Mouse (Mus musculus): ENCODE data around the gene Iqcj. TPM values are rescaled to one million over a fixed set of nuclear protein-coding genes. Genes with fewer than 3 reads are reported as not detected.

Iqcj gene
- polyA plus RNA-seq, 1 experiment from 2014 or later = 0.66 TPM

DNA sequence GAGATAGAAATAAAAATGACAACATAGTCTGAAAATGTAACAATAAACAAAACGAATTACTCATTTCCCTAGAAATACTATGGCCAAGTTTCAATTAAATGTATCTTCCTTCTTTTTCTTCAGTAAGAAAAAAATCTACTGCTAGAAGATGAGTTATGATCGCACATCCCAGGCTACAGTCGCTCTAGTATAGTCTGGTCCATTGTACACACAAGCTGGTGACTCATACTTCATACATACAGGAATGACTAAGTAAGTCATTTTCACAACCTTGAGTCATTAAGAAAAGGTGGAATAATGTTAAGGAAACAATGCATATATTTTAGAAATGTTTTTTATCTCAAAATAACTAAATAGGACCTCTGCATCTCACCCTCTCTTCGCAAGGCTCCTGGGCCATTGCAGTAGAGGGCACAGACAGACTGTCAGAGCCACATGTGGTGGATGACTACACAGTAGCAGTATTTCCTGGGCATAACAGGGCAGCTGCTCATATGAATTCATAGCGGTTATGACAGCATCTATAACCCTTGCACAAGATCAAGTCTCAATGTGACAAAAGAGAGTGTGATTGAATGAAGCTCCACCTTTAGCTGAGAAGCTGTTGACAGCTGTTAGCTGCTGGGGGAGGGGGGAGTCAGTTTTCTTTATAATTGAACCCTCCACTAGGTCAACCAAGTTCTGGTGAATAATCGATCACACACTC, 70.1 kb downstream of the Iqcj start:
- ATAC-seq (ENCODE audit: low FRiP score) = no peak
- Histone ChIP-seq H3K4me2 (no peak overlapping the region), H3K36me3 (no peaks in the 10 kb centered on the region), H3K27ac (no peak overlapping the region), H3K27me3 (no peaks in the 10 kb centered on the region), H3K9ac (no peak overlapping the region), H3K4me1 (replicated peaks) (peaks cover 19% of the 10 kb centered on the region), H3K9me3 (no peaks in the 10 kb centered on the region), H3K4me3 (no peak overlapping the region)
- 94% methylated on average over 6 of the region's 6 CpGs for WGBS

DNA sequence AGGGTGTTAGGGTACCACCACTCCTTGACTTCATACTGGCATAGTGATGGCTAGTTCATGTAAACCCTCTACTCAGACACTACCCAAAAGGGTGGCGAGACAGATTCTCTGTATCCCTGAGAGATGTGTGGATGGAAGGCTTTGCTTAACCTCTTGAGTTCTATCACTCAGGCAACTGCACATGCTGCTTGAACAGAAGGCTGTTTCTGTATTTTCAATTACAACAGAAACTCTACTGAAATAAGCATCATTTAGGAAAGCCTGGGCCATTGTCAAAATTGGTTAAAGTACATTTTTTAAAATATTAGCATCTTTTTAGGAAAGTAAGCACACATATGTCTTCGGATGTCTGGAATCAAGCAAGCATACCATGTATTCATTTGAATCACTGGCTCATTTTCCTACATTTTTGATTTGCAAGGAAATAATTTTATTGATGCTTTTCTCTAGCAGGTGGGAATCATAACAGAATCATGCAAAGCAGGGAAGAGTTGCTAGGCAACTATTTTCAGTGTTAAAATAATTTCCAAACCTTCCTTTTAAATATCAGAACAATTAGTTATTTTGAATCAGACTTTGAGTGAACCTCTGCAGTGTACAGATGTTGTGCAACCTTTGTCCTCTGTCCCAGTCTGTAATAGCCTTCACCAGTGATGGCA, 82.4 kb downstream of the Iqcj start:
- H3K27me3 ChIP-seq = no peaks in the 10 kb centered on the region
- no peak overlapping the region for H3K4me3 ChIP-seq
- no peak overlapping the region for H3K4me2 ChIP-seq
- H3K36me3 ChIP-seq = no peaks in the 10 kb centered on the region
- H3K9me3 ChIP-seq = 0 out of 2 replicates have a peak, but pooled peaks cover 3% of the 10 kb centered on the region
- no peak overlapping the region for H3K9ac ChIP-seq
- no peak for ATAC-seq (ENCODE audit: low FRiP score)
- H3K4me1 ChIP-seq (replicated peaks) = no peaks in the 10 kb centered on the region
- WGBS = 95% methylated on average over 2 of the region's 2 CpGs
- no peak overlapping the region for H3K27ac ChIP-seq

DNA sequence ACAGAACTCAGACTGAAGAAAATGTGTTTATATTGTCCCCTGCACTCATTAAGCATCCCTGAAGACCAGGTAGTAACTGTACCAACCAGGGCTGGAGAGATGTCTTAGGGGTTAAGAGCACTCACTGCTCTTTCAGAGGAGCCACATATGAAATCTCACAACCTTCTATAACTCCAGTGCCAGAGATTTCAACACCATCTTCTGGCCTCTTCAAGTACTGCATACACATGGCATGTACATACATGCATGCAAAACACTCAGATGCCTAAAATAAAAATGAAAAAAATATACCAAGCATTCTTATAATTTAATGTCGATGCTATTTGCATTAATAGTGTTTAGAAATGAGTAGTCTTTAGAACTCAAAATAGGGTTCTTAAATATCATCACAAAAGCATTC, 88.0 kb downstream of the Iqcj start:
- Histone ChIP-seq H3K27ac (no peak overlapping the region), H3K9me3 (no peaks in the 10 kb centered on the region), H3K36me3 (no peaks in the 10 kb centered on the region), H3K4me1 (replicated peaks) (no peaks in the 10 kb centered on the region), H3K9ac (no peak overlapping the region), H3K4me3 (no peak overlapping the region), H3K27me3 (no peaks in the 10 kb centered on the region), H3K4me2 (no peak overlapping the region)
- ATAC-seq (ENCODE audit: low FRiP score) = no peak
- WGBS = 92% methylated on average over 1 of the region's 1 CpGs

DNA sequence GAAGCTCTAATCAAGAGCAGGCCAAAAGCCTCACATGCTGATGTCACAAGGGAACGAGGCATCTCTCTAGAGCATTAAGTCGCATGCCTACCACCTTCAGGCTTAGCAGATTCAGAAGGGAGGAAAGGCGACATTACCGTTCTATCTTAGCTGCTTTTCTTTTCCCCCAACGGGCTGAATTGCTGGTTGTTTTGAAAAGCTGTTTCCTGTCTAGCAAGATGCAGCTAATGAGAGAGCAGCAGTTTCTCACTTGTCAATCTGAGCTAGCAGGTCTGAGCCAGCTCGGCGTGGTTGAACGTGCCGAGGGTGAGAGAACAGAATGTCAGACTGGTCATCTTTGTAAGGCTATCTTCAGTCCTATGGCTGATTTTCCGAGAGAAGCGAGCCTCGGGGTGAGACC, 91.3 kb downstream of the Iqcj start:
- no peak for ATAC-seq (ENCODE audit: low FRiP score)
- Histone ChIP-seq H3K4me3 (no peak overlapping the region), H3K9ac (no peak overlapping the region), H3K4me1 (replicated peaks) (no peaks in the 10 kb centered on the region), H3K4me2 (no peak overlapping the region), H3K27ac (no peak overlapping the region), H3K27me3 (no peaks in the 10 kb centered on the region), H3K36me3 (no peaks in the 10 kb centered on the region), H3K9me3 (no peaks in the 10 kb centered on the region)
- WGBS = 66% methylated on average over 12 of the region's 12 CpGs

DNA sequence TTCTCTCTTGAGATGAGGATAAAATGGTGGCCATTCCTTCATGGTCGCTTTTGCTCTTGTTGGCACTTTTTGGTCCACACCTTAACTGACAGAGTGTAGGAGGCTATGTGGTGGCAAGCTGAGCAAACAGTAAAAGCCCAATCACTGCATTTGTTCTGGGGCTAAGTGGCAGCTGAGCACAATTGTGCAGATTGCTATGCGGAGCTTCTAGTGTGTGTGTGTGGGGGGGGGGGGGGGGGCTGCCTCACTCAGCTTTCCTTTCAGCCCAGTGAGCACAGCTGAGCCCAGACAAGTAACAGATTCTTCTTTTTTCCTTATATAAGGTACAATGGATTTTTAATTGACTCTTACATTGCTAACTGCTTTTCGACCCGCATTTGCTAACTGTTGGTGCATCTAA, 110.4 kb downstream of the Iqcj start:
- no peaks in the 10 kb centered on the region for H3K9me3 ChIP-seq
- H3K27me3 ChIP-seq = no peaks in the 10 kb centered on the region
- 58% methylated on average over 4 of the region's 4 CpGs for WGBS
- no peaks in the 10 kb centered on the region for H3K36me3 ChIP-seq
- no peak overlapping the region for H3K4me3 ChIP-seq
- H3K9ac ChIP-seq = no peak overlapping the region
- ATAC-seq (ENCODE audit: low FRiP score) = peak; percentile 65; the same call in 1 of the 2 replicates
- H3K4me1 ChIP-seq (replicated peaks) = 0 out of 2 replicates have a peak, but pooled peaks cover 3% of the 10 kb centered on the region
- no peak overlapping the region for H3K27ac ChIP-seq
- no peak overlapping the region for H3K4me2 ChIP-seq

DNA sequence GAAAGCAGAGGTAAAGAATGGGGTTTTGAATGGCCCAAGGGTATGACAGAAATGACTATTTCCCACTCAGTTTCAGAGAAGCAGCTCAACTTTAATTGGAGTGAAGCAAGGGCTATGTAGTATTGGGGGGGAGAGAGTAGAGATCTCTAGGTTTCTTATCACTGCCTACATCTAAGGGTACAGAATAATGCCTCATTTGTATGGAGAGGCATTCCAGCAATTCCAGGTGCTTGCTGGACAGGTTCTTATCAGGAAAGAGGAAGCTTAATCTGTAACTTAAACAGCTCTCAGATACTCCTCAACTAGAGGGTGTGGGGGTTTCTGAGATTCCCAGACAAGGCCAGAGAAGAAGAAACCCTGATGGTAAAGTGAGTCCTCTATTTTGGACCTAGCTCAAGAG, 120.3 kb downstream of the Iqcj start:
- peaks cover 10% of the 10 kb centered on the region; the same call in 1 of the 2 replicates for H3K4me1 ChIP-seq (replicated peaks)
- H3K4me2 ChIP-seq = no peak overlapping the region
- no peaks in the 10 kb centered on the region for H3K27me3 ChIP-seq
- no peak for ATAC-seq (ENCODE audit: low FRiP score)
- H3K36me3 ChIP-seq = no peaks in the 10 kb centered on the region
- H3K9ac ChIP-seq = no peak overlapping the region
- H3K27ac ChIP-seq = no peak overlapping the region
- H3K4me3 ChIP-seq = no peak overlapping the region
- H3K9me3 ChIP-seq = no peaks in the 10 kb centered on the region

DNA sequence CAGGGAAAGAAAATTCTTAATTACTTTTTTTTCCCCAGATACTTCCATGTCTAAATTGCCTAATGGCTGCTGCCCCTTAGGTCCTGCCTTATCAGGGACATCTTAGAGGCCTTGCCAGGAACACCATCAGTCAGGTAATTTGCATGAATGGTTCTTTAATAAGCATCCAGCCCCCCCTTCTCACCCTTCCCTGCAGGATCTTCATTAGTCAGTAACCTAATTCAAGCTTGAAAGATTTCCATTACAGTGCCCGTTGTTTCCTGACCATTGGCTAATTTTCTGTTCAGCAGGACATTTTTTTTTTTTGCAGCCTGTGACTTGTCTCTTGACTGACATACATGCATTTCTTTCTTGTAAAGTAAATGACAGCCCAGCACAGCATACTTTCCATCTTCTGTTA, 123.8 kb downstream of the Iqcj start:
- Histone ChIP-seq H3K9ac (no peak overlapping the region), H3K27me3 (0 out of 2 replicates have a peak, but pooled peaks cover 3% of the 10 kb centered on the region), H3K4me3 (no peak overlapping the region), H3K27ac (no peak overlapping the region; the same call in 1 of the 2 replicates), H3K4me2 (no peak overlapping the region), H3K4me1 (replicated peaks) (peaks cover 10% of the 10 kb centered on the region; the same call in 1 of the 2 replicates), H3K9me3 (no peaks in the 10 kb centered on the region), H3K36me3 (no peaks in the 10 kb centered on the region)
- 0 out of 2 replicates have a peak, but pooled peaks have one; percentile 52 for ATAC-seq (ENCODE audit: low FRiP score)
- WGBS = 29% methylated on average over 1 of the region's 1 CpGs

DNA sequence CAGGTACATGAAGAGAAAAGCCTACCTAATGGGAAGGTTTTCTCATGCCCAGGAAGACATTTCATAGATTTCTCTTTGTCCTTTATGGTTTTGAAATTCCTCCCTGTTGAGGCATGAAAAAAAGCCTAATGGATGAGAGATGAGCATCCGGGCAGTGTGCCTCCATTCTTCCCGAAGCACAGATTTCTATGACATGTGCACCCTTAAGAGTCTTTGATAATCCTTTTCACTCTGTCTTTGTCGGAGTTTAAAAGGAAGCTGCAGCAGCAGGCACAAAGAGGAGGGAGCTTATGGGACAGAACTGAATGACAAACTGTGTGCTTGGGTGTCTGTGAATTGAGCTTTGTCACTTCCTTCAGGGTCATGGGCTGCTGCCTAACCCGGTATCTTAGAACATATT, 127.4 kb downstream of the Iqcj start:
- no peak overlapping the region for H3K4me3 ChIP-seq
- no peak overlapping the region for H3K4me2 ChIP-seq
- no peaks in the 10 kb centered on the region for H3K9me3 ChIP-seq
- 28% methylated on average over 4 of the region's 4 CpGs for WGBS
- no peaks in the 10 kb centered on the region for H3K36me3 ChIP-seq
- peaks cover 10% of the 10 kb centered on the region; the same call in 1 of the 2 replicates for H3K4me1 ChIP-seq (replicated peaks)
- no peak overlapping the region for H3K27ac ChIP-seq
- 0 out of 2 replicates have a peak, but pooled peaks cover 3% of the 10 kb centered on the region for H3K27me3 ChIP-seq
- ATAC-seq (ENCODE audit: low FRiP score) = no peak
- H3K9ac ChIP-seq = no peak overlapping the region

DNA sequence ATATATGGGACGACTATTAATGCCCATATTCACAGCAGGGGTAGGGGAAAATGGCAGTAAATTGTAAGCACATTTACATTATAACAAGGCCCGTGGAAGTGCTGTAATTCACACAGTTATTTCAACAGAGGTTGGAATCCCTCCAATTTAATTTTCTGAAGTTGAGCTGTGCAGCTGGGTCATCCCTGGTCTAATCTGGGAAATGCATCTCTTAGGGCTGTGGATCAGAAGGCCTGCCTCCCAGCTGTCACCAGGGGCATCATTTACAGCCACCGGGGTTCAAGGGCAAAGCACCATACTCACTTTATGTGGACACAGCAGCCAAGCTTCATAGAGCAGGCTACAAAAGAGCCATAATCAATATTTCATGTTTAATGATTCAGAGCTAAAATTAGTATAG, 144.1 kb downstream of the Iqcj start:
- Histone ChIP-seq H3K4me3 (no peak overlapping the region), H3K27ac (peak overlapping the region; percentile 26; the same call in 1 of the 2 replicates), H3K9me3 (no peaks in the 10 kb centered on the region), H3K4me1 (replicated peaks) (peaks cover 7% of the 10 kb centered on the region), H3K36me3 (no peaks in the 10 kb centered on the region), H3K9ac (no peak overlapping the region), H3K4me2 (no peak overlapping the region), H3K27me3 (no peaks in the 10 kb centered on the region)
- ATAC-seq (ENCODE audit: low FRiP score) = peak; percentile 59; the same call in 1 of the 2 replicates
- 30% methylated on average over 3 of the region's 3 CpGs for WGBS

DNA sequence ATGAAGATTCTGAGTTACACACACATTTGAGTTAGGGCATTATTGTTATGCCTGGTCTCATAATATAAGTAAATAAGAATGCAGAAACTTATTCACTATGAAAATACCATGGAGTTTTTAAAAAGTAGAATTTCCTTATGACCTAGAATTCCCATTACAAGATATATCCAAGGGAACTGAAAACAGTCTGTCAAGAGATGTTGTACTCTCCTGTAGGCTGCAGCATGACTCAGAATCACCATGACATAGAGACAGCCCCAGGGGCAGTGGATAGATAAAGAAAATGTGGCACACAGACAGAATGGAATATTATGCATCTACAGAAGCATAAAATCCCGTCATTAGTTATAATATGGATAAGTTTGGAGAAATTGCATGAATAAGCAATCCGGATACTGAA, 150.9 kb downstream of the Iqcj start:
- H3K27me3 ChIP-seq = no peaks in the 10 kb centered on the region
- 85% methylated on average over 2 of the region's 2 CpGs for WGBS
- no peaks in the 10 kb centered on the region for H3K9me3 ChIP-seq
- H3K27ac ChIP-seq = no peak overlapping the region
- H3K4me2 ChIP-seq = no peak overlapping the region
- no peak overlapping the region for H3K4me3 ChIP-seq
- ATAC-seq (ENCODE audit: low FRiP score) = no peak
- no peaks in the 10 kb centered on the region for H3K36me3 ChIP-seq
- no peak overlapping the region for H3K9ac ChIP-seq
- peaks cover 11% of the 10 kb centered on the region for H3K4me1 ChIP-seq (replicated peaks)

DNA sequence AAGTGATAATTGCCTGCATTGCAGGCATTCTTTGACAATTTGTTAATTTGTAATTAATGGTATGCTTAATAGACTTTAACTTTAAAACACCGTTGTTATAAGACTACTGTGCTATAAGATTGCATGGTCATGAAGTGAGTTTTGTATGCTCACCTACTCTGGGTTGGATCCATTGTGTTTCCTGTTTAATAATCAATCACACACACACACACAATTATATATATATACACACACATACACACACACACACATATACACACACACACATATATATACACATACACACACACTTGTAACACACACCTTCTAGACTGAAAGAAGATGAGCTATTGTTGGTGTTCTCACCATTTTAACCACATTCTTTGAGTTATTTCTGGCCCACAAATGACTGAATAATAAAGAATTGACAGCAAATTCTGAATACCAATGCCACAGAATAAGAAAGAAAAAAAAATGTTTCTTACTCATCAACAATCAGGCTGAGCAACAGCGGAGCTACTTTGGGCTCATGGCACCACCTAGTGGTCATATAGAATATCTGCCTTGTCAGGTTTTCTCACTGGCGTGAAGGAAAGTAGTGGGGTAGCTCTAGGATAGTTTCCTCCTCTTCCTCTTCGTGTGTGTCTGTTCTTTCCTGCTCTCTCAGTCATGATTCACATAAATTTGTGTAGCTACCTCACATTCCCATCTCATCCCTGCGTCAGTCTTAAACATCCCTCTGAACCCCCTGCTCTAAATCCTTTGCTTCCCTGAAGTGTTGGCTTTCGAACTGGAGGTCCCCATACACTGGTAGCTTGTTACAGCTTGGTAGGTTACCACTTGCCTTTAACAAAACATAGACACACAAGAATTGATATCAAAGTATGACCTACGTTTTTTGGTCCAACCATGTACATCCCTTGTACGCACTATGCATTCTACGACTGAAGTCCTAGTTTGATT, 153.7 kb downstream of the Iqcj start:
- Histone ChIP-seq H3K4me1 (replicated peaks) (peaks cover 11% of the 10 kb centered on the region), H3K9me3 (no peaks in the 10 kb centered on the region), H3K27me3 (no peaks in the 10 kb centered on the region), H3K27ac (no peak overlapping the region), H3K36me3 (no peaks in the 10 kb centered on the region), H3K4me3 (no peak overlapping the region), H3K4me2 (no peak overlapping the region), H3K9ac (no peak overlapping the region)
- ATAC-seq (ENCODE audit: low FRiP score) = peak; percentile 67; the same call in 1 of the 2 replicates
- WGBS = 51% methylated on average over 9 of the region's 9 CpGs

DNA sequence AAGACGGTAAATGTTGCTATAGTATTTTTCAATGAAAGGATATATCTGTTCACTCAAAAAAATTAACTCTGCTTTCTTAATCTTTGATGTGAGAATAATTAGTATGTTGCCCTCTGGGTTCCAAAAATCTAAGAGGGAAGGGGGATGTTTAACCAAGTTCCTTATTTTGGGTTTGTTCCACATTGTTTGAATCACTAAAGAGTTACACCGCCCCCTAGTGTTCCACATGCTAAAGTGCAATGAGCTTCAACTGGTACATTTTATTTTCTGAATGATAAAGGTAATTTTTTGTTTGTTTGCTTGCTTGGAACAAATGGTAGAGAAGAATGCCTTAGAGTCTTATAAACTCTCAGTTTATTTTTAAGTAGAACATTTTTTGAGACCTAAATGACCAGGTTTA, 161.5 kb downstream of the Iqcj start:
- Histone ChIP-seq H3K9ac (no peak overlapping the region), H3K27ac (no peak overlapping the region), H3K4me1 (replicated peaks) (no peaks in the 10 kb centered on the region), H3K4me2 (no peak overlapping the region), H3K9me3 (no peaks in the 10 kb centered on the region), H3K36me3 (no peaks in the 10 kb centered on the region), H3K27me3 (0 out of 2 replicates have a peak, but pooled peaks cover 6% of the 10 kb centered on the region), H3K4me3 (no peak overlapping the region)
- ATAC-seq (ENCODE audit: low FRiP score) = no peak
- 51% methylated on average over 2 of the region's 2 CpGs for WGBS

Data from hindbrain, embryonic 13.5 days (tissue).